Mouse (Mus musculus): Measurements from ENCODE around the gene Fbxo21. TPM values are rescaled to one million over a fixed set of nuclear protein-coding genes. Genes with fewer than 3 reads are reported as not detected.

Fbxo21 gene
- polyA plus RNA-seq, 1 experiment, result 55.5 TPM

DNA sequence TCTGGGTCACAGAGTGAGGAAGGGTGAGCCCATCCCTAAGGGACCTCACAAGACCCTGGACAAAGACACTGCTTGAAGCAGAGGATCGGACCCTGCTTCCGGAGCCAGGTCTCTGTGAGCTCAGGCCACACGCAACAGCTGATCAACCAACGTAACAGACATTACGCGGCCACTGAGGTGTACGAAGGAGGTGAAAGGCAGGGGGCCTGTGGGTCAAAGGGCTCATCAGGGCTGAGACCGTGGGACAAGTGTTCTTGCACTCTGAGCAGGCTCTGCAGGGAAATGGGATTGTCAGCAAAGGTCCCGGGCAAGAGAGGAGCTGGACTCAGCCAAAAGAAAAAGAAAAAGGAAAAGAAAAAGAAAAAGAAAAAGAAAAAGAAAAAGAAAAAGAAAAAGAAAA, 9.6 kb upstream of the Fbxo21 start:
- H3K27ac ChIP-seq (replicated peaks; ENCODE audit: low read depth, low read length), result peak overlapping the region; percentile 91
- peaks cover 7% of the 10 kb centered on the region for H3K4me1 ChIP-seq (ENCODE audit: control insufficient read depth, insufficient read depth, insufficient read length, low read length)
- no peak overlapping the region for H3K4me3 ChIP-seq (ENCODE audit: insufficient read depth, low read depth, low read length)

DNA sequence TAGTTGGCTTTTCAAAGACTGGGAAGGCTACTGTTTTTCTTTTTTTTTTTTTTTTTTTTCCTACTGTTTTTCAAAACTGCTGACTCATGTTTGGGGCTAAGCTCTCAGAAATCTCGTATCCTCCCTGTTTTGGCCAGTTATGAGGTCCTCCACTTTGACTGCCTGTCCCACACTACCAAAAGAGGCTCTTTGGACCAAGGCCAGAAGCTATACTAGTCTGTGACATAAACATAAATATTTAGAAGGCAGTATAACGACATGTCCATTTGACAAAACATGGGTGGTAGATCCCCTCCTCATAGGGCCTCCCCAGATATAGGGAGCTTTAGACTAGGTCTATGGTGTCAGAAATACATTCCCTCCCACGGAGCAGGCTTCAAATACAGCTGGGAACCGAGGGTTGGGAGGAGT, 8.9 kb upstream of the Fbxo21 start:
- Histone ChIP-seq H3K4me3 (ENCODE audit: insufficient read depth, low read depth, low read length) (no peak overlapping the region), H3K4me1 (ENCODE audit: control insufficient read depth, insufficient read depth, insufficient read length, low read length) (peaks cover 7% of the 10 kb centered on the region), H3K27ac (replicated peaks; ENCODE audit: low read depth, low read length) (peak overlapping the region; percentile 53)

DNA sequence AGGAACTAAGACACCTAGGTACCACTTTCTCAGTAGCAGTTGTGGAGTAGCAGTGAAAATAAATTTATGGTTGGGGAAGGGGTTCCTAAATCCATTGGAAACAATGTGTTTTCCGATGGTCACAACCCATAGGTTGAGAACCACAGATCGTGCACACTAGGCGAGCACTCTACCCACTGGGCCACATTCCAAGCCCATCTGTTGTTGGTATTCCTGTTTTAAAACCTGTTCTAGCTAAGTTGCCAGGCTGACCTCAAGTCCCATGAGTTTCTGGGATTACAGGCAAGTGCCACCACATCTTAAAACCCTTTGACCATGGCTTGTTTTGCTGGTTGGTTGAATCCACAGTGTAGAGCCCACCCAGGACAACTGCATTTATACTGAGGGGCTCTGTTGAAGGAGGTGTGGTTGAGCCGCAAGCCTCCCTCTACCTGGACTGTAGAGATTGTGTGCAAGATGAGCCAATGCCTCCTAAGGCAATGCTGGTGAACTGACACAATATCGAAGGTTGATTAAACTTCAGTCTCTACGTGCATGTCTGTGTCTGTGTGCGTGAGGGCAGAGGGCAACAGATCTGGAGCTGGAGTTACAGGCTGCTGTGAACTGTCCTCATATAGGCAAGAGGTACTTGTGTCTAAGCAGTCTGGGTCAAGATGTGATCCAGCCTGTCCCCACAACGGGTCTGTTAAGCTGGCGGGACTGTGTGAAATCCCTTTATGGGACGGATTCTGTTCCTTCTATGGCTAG, 6.7 kb upstream of the Fbxo21 start:
- H3K4me1 ChIP-seq (ENCODE audit: control insufficient read depth, insufficient read depth, insufficient read length, low read length), result peaks cover 7% of the 10 kb centered on the region
- H3K27ac ChIP-seq (replicated peaks; ENCODE audit: low read depth, low read length), result no peak overlapping the region
- no peak overlapping the region for H3K4me3 ChIP-seq (ENCODE audit: insufficient read depth, low read depth, low read length)

DNA sequence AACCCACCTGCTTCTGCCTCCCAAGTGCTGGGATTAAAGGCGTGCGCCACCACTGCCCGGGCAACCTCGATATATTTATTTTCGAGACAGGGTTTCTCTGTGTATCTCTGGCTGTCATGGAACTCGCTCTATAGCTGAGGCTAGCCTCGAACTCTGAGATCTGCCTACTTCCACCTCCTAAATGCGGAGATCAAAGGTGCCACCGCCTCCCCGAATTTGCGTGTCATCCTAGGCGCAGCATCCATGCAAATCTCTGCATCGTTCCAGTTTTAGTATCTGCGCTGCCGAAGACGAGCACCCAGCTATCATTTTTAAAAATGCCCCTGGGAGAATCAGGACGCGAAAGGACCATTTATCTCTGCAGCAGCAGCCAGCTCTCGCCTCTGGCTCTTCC, 270 bp upstream of the Fbxo21 start:
- H3K27ac ChIP-seq (replicated peaks; ENCODE audit: low read depth, low read length), result no peak overlapping the region
- peak overlapping the region; percentile 91 for H3K4me3 ChIP-seq (ENCODE audit: insufficient read depth, low read depth, low read length)
- H3K4me1 ChIP-seq (ENCODE audit: control insufficient read depth, insufficient read depth, insufficient read length, low read length), result peaks cover 9% of the 10 kb centered on the region

DNA sequence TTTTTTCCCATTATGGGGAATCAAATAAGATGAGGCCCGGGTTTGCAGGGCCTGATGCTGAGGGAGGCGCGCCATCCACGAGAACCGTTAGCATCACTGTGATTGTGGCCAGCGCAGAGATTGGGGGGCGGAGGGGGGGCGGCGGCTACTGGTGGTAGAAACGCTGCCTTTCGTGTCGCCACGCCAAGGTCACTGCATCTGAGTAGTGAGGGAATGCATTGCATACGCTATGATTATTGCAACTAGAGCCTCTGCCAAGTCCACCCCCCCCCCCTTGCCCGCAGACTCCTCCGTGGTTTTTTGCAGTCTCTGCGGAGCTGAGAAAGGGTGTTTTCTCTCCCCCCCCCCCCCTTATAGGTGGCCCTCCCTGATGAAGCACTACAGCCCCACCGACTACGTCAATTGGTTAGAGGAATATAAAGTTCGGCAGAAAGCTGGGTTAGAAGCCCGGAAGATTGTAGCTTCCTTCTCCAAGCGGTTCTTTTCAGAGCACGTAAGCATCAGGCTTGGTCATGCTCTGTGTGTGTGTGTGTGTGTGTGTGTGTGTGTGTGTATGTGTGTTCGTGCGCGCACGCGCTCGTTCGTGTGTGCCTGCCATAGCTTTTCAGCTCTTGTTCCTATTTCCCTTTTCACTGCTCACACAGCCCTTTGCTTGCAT, 1.1 kb downstream of the Fbxo21 start:
- peaks cover 14% of the 10 kb centered on the region for H3K4me1 ChIP-seq (ENCODE audit: control insufficient read depth, insufficient read depth, insufficient read length, low read length)
- H3K27ac ChIP-seq (replicated peaks; ENCODE audit: low read depth, low read length), result peak overlapping the region; percentile 78
- H3K4me3 ChIP-seq (ENCODE audit: insufficient read depth, low read depth, low read length), result peak overlapping the region; percentile 91

DNA sequence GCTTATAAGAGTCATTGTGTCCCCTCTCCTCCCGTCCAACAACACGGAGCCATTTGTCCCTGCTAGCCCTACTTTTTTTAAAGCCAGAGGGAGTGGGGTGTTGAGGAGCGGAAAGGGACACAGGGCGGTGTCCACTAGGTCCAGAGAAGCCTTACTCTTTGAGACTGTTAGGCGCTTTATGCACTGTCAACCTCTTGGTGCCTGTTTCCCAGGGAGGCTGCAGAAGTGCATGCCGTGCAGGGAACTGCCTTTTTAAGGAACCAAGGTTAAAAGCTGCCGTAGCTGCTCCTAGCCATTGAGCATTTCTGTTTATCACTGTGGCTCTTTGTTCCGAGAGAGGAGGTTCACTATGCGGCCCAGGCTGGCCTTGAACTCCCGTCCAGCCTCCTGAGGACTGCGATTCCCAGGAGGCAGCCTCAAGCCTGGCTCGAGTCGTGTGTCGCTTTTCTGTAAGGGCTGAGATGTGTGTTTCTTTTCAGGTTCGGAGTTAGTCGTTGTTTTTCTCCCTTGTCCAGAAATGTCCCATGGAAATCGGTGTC, 1.7 kb downstream of the Fbxo21 start:
- Histone ChIP-seq H3K27ac (replicated peaks; ENCODE audit: low read depth, low read length) (peak overlapping the region; percentile 78), H3K4me3 (ENCODE audit: insufficient read depth, low read depth, low read length) (peak overlapping the region; percentile 91), H3K4me1 (ENCODE audit: control insufficient read depth, insufficient read depth, insufficient read length, low read length) (peaks cover 14% of the 10 kb centered on the region)

DNA sequence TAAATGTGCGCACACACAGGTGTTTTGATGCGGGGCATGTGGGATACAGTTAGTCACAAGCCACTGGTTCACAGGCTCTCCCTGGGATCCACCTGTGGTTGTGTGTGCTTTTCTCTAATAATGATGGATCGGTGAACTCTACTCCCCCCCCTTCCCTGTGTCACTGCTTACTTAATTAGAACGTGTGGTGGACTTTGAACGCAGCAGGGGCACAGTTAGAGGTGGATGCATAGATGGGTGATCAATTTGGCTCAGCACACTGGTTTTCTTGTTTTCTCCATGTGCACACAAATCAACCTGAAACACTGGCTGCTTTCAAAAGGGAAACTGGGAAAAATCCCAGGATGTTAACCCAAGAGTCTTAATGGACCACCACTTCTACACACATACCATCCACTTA, 2.6 kb downstream of the Fbxo21 start:
- Histone ChIP-seq H3K4me3 (ENCODE audit: insufficient read depth, low read depth, low read length) (no peak overlapping the region), H3K27ac (replicated peaks; ENCODE audit: low read depth, low read length) (peak overlapping the region; percentile 78), H3K4me1 (ENCODE audit: control insufficient read depth, insufficient read depth, insufficient read length, low read length) (peaks cover 14% of the 10 kb centered on the region)

DNA sequence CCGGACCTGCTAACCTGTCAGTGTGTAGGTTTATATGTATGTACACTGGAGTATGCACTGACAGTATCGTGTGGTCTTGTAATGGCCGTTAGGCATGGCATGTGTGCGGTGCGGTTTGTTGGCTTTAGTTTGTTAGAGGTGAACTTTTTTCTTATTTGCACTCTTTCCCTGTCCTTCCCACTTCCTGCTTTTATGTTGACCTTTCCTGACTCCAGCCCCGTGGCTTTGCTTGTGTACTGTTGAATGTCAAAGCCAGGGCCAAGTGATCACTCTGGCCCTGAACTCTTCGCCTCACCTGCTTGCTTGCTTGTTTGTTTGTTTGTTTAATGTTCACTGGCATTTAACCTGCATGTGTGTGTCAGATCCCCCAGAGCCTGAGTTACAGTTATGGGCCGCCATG, 4.4 kb downstream of the Fbxo21 start:
- peak overlapping the region; percentile 64 for H3K27ac ChIP-seq (replicated peaks; ENCODE audit: low read depth, low read length)
- H3K4me3 ChIP-seq (ENCODE audit: insufficient read depth, low read depth, low read length), result no peak overlapping the region
- H3K4me1 ChIP-seq (ENCODE audit: control insufficient read depth, insufficient read depth, insufficient read length, low read length), result peaks cover 19% of the 10 kb centered on the region

DNA sequence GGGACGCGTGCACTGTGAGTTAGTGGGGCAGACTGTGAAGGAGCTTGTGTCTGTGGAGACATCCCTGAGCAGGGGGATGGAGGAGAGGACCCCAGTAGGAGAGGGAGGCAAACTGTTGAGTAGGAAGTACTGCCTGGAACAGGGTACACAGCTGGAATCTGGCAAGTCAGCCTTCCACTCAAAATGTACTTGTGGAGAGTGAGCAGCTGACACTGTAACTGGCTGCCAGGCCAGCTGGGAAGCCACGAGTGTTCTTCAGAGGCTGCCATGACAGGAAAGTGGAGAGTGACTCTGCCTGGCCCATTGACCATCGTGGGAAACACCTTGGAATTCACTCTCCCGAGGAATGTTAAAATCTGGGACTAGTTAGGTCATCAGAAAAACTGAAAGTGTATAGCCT, 5.4 kb downstream of the Fbxo21 start:
- peak overlapping the region; percentile 47; the same call in 1 of the 2 replicates for H3K27ac ChIP-seq (replicated peaks; ENCODE audit: low read depth, low read length)
- H3K4me3 ChIP-seq (ENCODE audit: insufficient read depth, low read depth, low read length), result no peak overlapping the region
- peaks cover 19% of the 10 kb centered on the region for H3K4me1 ChIP-seq (ENCODE audit: control insufficient read depth, insufficient read depth, insufficient read length, low read length)

DNA sequence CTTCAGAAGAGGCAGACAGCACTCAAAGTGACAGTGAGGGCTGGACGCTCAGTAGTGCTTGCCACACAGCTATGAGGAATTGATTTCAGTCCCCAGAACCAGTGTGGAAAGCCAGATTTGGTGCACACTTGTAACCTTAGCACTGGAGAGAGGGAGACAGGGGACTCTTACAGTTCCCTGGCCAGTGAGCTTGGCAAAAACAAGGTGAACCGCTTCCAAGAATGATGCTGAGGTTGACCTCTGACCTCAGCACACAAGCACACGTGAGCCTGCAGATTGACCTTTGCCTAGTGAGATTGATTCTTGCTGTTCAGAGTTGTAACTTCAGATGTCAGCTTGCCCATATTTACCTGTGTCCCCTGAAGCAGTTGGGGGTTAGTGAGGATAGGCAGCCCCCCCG, 9.8 kb downstream of the Fbxo21 start:
- H3K4me3 ChIP-seq (ENCODE audit: insufficient read depth, low read depth, low read length), result no peak overlapping the region
- H3K27ac ChIP-seq (replicated peaks; ENCODE audit: low read depth, low read length), result peak overlapping the region; percentile 40
- H3K4me1 ChIP-seq (ENCODE audit: control insufficient read depth, insufficient read depth, insufficient read length, low read length), result peaks cover 12% of the 10 kb centered on the region

DNA sequence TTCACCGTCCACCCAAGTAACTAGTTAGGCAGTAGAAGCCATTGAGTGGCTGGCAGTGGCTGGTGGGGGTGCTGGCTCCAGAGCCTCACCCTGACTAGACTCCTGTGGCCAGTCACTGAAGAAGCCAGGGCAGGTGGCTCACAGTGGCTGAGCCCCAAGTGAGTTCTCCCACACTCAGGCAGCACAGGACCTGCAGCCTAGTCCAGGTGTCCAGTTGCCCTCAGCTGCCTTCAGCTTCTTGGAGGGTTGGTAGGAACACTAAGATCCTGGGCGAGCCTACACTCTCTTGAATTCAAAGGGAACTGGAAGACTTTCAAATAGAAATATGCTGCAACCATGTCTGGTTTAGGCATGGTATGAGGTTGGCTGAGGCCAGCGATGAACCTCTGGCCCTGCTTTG, 11.4 kb downstream of the Fbxo21 start:
- Histone ChIP-seq H3K4me3 (ENCODE audit: insufficient read depth, low read depth, low read length) (no peak overlapping the region), H3K27ac (replicated peaks; ENCODE audit: low read depth, low read length) (peak overlapping the region; percentile 71), H3K4me1 (ENCODE audit: control insufficient read depth, insufficient read depth, insufficient read length, low read length) (peaks cover 8% of the 10 kb centered on the region; the same call in 1 of the 2 replicates)

DNA sequence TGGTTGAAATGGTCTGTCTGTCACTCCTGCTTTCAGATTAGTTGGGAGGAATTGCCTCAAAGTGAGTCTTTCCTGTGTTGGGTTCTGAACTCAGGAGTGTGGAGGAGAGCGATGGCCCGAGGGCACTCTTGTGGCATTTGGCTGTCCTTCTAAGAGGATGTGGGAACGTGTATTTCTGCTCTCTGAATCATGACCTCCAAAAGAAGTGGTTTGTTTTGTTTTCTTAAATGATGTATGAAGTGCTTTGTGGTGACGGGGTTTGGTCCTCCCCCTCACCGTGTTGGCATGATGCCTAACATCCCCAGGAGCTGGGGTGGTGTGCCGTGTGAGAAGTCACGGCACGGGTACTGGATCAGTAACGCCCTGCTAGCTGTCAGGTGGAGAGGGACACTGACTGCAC, 11.8 kb downstream of the Fbxo21 start:
- Histone ChIP-seq H3K4me3 (ENCODE audit: insufficient read depth, low read depth, low read length) (no peak overlapping the region), H3K4me1 (ENCODE audit: control insufficient read depth, insufficient read depth, insufficient read length, low read length) (peaks cover 9% of the 10 kb centered on the region; the same call in 1 of the 2 replicates)

DNA sequence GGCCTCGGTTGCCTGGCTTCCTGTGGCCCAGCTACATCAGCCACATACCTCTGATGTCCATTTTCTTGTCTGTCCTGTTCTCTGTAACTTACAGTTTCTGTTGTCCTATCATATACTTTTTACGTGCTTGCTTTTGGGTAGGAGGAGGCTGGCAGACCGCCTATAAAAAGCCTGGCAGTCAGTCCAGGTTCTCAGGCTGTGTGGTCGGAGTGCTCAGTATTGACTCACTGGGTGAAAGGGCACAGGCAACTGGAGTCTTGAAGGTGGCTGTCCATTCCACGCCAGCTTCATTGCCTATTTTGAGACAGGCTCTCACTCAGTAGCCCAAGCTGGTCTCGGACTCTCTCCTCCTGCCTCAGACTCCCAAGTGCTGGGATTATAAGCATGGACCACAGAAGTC, 13.2 kb downstream of the Fbxo21 start:
- peaks cover 10% of the 10 kb centered on the region; the same call in 1 of the 2 replicates for H3K4me1 ChIP-seq (ENCODE audit: control insufficient read depth, insufficient read depth, insufficient read length, low read length)
- H3K4me3 ChIP-seq (ENCODE audit: insufficient read depth, low read depth, low read length), result no peak overlapping the region
- peak overlapping the region; percentile 68 for H3K27ac ChIP-seq (replicated peaks; ENCODE audit: low read depth, low read length)

More for the DNA sequence above, 11.8 kb downstream of the Fbxo21 start:
- peak overlapping the region; percentile 71 for H3K27ac ChIP-seq (replicated peaks; ENCODE audit: low read depth, low read length)

DNA sequence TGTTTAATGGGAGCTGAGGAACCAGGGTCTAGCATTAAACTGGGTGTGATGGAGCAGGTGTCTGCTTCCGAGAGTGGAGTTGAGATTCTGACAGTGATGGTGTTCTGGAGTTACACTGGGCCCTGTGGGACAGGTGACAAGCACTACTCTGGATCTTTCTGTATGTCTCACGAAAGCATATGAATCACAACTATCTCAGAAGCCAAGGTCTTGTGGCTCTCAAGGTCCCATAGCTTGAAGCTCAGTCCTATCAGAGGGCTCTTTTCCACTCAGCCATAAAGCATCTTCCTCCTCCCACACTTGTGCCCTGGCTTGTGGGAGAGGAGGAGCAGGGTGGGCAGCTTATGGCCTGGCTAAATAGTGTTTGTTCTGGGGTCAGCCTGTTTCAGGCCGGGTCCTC, 14.4 kb downstream of the Fbxo21 start:
- no peak overlapping the region for H3K27ac ChIP-seq (replicated peaks; ENCODE audit: low read depth, low read length)
- peaks cover 5% of the 10 kb centered on the region; the same call in 1 of the 2 replicates for H3K4me1 ChIP-seq (ENCODE audit: control insufficient read depth, insufficient read depth, insufficient read length, low read length)
- H3K4me3 ChIP-seq (ENCODE audit: insufficient read depth, low read depth, low read length), result no peak overlapping the region

DNA sequence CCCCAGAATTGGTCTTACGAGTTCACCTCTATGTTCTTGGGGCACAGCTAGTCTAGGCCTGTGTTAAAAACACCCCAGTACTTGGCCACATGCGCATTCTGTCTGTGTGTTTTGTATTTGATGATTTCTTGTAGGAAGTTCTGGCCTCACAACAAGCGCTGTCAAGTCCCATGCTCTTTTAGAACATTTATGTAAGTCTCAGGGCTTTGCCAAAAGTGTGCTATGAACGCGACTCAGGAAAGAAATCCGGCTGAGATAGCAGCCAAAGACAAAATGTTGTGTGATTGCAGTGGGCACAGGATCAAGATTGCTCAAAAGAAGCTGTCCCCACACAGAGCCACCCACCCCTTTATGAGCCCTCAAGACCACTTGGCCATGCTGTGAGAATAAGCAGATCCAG, 17.0 kb downstream of the Fbxo21 start:
- Histone ChIP-seq H3K4me1 (ENCODE audit: control insufficient read depth, insufficient read depth, insufficient read length, low read length) (peaks cover 2% of the 10 kb centered on the region; the same call in 1 of the 2 replicates), H3K4me3 (ENCODE audit: insufficient read depth, low read depth, low read length) (no peak overlapping the region), H3K27ac (replicated peaks; ENCODE audit: low read depth, low read length) (no peak overlapping the region)

Measured in brown adipose tissue, adult 24 weeks (tissue).